Mouse (Mus musculus) cortical plate, adult 2 months (tissue): ENCODE data around the gene Specc1.

ENCODE experiments used
- CTCF ChIP-seq: fragments of 200-500 bp; IDR thresholded peaks from 2 replicates; pipeline ENCODE4 v1.5.1; 2011; ENCODE audit warnings: mild to moderate bottlenecking, control low read depth, low read length; ENCODE audit not compliant: insufficient read depth; ENCODE audit errors: extremely low read depth
- POLR2A ChIP-seq: fragments of 200-500 bp; IDR thresholded peaks from 2 replicates; pipeline ENCODE4 v1.6.1; 2011; ENCODE audit warnings: mild to moderate bottlenecking, low read length, control low read depth; ENCODE audit not compliant: insufficient read depth; ENCODE audit errors: extremely low read depth

GRCm38 (mm10) chr11:62020898-62021297 is 64.3 kb downstream of the Specc1 start:
- TF ChIP-seq CTCF (no peak), POLR2A (no peak)
